Mouse (Mus musculus) cortical plate, adult 2 months (tissue): ENCODE measurements around the gene Gm10300. TPM values are rescaled to one million over a fixed set of nuclear protein-coding genes. Genes with fewer than 3 reads are reported as not detected.

ENCODE experiments used
- H3K27ac ChIP-seq: fragments of 200-500 bp; 2 replicates; pipeline ENCODE4 v1.5.1; 2012; ENCODE audit warnings: low read length, control low read depth, inconsistent platforms; ENCODE audit not compliant: insufficient read depth
- H3K4me1 ChIP-seq: fragments of 200-500 bp; 2 replicates; pipeline ENCODE4 v1.6.1; 2011; ENCODE audit warnings: low read length; ENCODE audit not compliant: control insufficient read depth, insufficient read depth
- H3K4me3 ChIP-seq: fragments of 200-500 bp; 2 replicates; pipeline ENCODE4 v1.5.1; 2011; ENCODE audit warnings: mild to moderate bottlenecking, low read length, control low read depth; ENCODE audit not compliant: insufficient read depth
- CTCF ChIP-seq: fragments of 200-500 bp; IDR thresholded peaks from 2 replicates; pipeline ENCODE4 v1.5.1; 2011; ENCODE audit warnings: mild to moderate bottlenecking, control low read depth, low read length; ENCODE audit not compliant: insufficient read depth; ENCODE audit errors: extremely low read depth
- POLR2A ChIP-seq: fragments of 200-500 bp; IDR thresholded peaks from 2 replicates; pipeline ENCODE4 v1.6.1; 2011; ENCODE audit warnings: mild to moderate bottlenecking, low read length, control low read depth; ENCODE audit not compliant: insufficient read depth; ENCODE audit errors: extremely low read depth
- polyA plus RNA-seq: library from polyadenylated mRNA; depleted of rRNA; stranded (reverse); fragments of >200 nt; gene quantifications from 2 replicates; pipeline ENCODE4 v1.2.3, GENCODE M21; 2012

Gm10300 gene
- polyA plus RNA-seq, 1 experiment = 0.10 TPM

GRCm38 (mm10) chr4:132065578-132065977 lies 8.9 kb upstream of the Gm10300 start:
- Histone ChIP-seq H3K4me1 (no peaks in the 10 kb centered on the region), H3K27ac (no peak overlapping the region), H3K4me3 (no peak overlapping the region)
- no peak for TF ChIP-seq POLR2A

- Histone ChIP-seq H3K4me3 (no peak overlapping the region), H3K27ac (no peak overlapping the region), H3K4me1 (no peaks in the 10 kb centered on the region)
- TF ChIP-seq POLR2A (no peak), CTCF (no peak)
These were observed 8.3 kb upstream of the Gm10300 start for GRCm38 (mm10) chr4:132066101-132066773.

- Histone ChIP-seq H3K4me3 (no peak overlapping the region), H3K4me1 (no peaks in the 10 kb centered on the region), H3K27ac (no peak overlapping the region)
- TF ChIP-seq CTCF = no peak
- TF ChIP-seq POLR2A = no peak
These were observed 7.2 kb upstream of the Gm10300 start for GRCm38 (mm10) chr4:132067112-132067937.

GRCm38 (mm10) chr4:132067938-132068235 lies 6.6 kb upstream of the Gm10300 start:
- H3K4me3 ChIP-seq = no peak overlapping the region
- H3K4me1 ChIP-seq = no peaks in the 10 kb centered on the region; the same call in 1 of the 2 replicates
- TF ChIP-seq CTCF (no peak), POLR2A (no peak)
- no peak overlapping the region for H3K27ac ChIP-seq

GRCm38 (mm10) chr4:132071674-132072073 lies 2.8 kb upstream of the Gm10300 start:
- no peak overlapping the region for H3K27ac ChIP-seq
- H3K4me1 ChIP-seq = no peaks in the 10 kb centered on the region; the same call in 1 of the 2 replicates
- H3K4me3 ChIP-seq = no peak overlapping the region
- no peak for TF ChIP-seq POLR2A
- no peak for TF ChIP-seq CTCF

- no peak for TF ChIP-seq POLR2A
- TF ChIP-seq CTCF = no peak
- Histone ChIP-seq H3K4me1 (peaks cover 3% of the 10 kb centered on the region), H3K4me3 (no peak overlapping the region), H3K27ac (no peak overlapping the region)
These were observed 2.3 kb upstream of the Gm10300 start for GRCm38 (mm10) chr4:132072156-132072555.

GRCm38 (mm10) chr4:132072946-132073345 lies 1.6 kb upstream of the Gm10300 start:
- H3K4me1 ChIP-seq = peaks cover 3% of the 10 kb centered on the region
- H3K27ac ChIP-seq = no peak overlapping the region
- TF ChIP-seq POLR2A = no peak
- no peak for TF ChIP-seq CTCF
- H3K4me3 ChIP-seq = no peak overlapping the region

- Histone ChIP-seq H3K4me1 (peaks cover 3% of the 10 kb centered on the region), H3K27ac (no peak within 1 kb of the TSS), H3K4me3 (peak within 1 kb of the TSS; percentile 59)
- TF ChIP-seq CTCF = no peak
- peak; percentile 35; the same call in 1 of the 2 replicates for TF ChIP-seq POLR2A
These were observed 654 bp downstream of the Gm10300 start, which contains the start of gene Epb41 for GRCm38 (mm10) chr4:132074933-132075769. TSS of gene Epb41 (minus strand) at chr4:132075321.

- peaks cover 3% of the 10 kb centered on the region for H3K4me1 ChIP-seq
- H3K27ac ChIP-seq = no peak overlapping the region
- peak overlapping the region; percentile 59; the same call in 1 of the 2 replicates for H3K4me3 ChIP-seq
- TF ChIP-seq POLR2A = no peak
- no peak for TF ChIP-seq CTCF
These were observed 1.3 kb downstream of the Gm10300 start for GRCm38 (mm10) chr4:132075796-132076195.
